Mouse (Mus musculus): ENCODE results near the gene 2010300C02Rik.

- TF ChIP-seq CTCF (IDR thresholded peaks at IDR 0.05): no peak
- TF ChIP-seq EP300 (IDR thresholded peaks at IDR 0.05): no peak
Observed at GRCm38 (mm10) chr1:37614836-37615235, 105.0 kb downstream of the 2010300C02Rik start.
